Mouse (Mus musculus): ENCODE measurements around the gene Sh3bp2.

Gene Sh3bp2

DNA sequence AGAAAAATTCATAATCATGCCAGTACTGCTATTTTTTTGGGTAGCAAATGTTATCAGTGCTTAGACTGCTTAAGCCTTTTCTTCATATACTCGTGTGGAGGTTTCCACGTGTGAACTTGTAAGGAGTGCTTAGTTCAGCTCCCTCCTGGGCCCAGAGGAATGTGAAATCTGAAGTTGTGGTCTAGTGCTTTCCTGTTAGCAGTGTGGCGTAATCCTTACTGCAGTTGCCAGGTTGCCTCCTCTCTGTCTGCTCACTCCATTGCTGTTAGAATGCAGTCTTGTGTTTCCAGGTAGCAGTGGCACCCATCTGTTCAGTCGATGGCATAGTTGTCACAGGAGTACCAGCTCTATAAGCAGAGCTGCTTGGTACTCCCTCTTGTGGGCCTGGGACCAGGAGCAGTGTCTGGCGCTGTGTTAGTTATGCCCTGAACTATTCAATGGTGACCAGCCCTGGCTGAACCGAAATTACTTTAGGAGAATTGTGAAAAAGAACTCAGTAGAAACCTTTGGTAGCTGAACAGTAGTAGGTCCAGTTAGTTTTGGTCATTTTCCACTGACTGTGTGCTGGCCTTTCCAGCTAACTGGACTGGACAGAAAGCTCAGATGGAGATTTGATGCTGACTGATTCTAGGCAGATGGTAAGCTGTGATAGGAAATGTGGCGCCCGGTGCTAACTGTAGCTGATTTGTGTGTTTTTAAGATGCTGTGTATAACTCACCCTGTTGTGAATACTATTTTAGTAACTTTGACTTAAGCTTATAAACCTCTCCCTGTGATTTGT, 81.7 kb downstream of the Sh3bp2 start:
- in situ Hi-C loops (cut with MboI, MseI), result no loop called here

DNA sequence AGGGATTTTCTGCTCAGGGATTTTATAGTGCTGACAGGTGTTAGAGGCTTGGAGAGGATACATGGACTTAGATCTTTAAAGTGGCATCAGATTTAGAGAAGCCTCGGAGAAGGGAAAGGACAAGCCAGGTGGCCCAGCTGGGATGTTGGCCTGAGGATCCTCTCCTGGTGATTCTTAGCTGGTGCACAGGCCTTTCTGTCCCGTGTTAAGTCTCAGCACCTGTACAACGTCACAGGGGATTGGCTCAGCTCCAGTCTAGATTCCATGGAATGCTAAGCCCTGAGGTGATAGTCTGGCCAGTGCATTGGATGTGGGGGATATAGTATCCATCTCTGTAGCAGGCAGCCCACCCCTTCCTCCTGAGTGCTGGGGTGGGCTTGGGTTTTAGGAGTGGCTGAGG, 82.6 kb downstream of the Sh3bp2 start:
- in situ Hi-C loops (cut with MboI, MseI), result no loop called here

DNA sequence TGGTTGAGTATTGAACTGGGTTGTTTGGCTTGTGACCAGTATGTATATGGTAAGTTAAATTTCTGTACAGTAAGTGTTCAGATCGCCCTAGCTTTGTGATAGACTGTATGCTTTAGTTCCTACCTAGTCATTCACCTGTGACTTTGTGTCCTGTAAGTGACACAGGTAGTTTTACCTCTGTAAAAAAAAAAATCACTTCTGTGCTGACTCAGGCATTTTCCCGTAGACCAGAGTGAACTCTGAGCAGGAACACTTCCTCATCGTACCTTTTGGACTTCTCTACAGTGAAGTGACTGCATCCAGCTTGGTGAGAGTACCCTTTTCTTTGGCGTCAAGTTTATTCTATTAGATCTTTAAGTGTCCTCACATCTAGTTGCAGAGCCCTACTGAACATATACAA, 84.3 kb downstream of the Sh3bp2 start:
- in situ Hi-C loops (cut with MboI, MseI), result no loop called here

Measured in T-helper 17 cell (primary cell).